Mouse (Mus musculus): ENCODE measurements at regions not wholly inside any gene's neighbourhood (a gene's known extent, or its start where the extent isn't known, plus 50 kb on each side); places are given as distances from the start of the nearest gene placed in this dataset.

DNA sequence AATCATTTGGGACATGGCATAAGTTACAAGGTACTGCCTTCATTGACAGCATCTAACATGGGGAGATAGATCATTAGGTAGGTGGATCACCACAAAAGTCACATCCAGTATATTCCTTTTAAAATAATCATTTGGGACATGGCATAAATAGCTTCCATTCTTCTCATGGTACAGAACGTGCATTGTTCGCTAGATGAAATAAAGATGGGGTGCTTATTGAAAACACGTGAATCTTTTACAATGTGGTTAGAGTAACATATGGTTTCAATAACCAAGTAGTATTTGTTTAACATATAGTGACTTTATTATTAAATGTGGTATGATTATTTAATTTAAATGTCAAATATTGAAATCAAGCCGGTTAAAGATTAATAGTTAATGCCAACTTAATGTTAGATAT is 381.3 kb upstream of the Rasgrp1 start:
- TF ChIP-seq TAL1 (IDR thresholded peaks at IDR 0.05; ENCODE audit: low read length) (no peak), GATA1 (IDR thresholded peaks at IDR 0.05; ENCODE audit: low read length) (no peak)

Data from erythroblast, embryonic 14.5 days (primary cell).